Mouse (Mus musculus): ENCODE measurements around the gene Cdyl2.

- no peak for TF ChIP-seq CTCF (IDR thresholded peaks at IDR 0.05; ENCODE audit: borderline replicate concordance, insufficient read depth, low read depth, low read length)
- no peak for TF ChIP-seq POLR2A (IDR thresholded peaks at IDR 0.05; ENCODE audit: borderline replicate concordance, insufficient read depth, low read length)
These were observed 126.6 kb downstream of the Cdyl2 start for GRCm38 (mm10) chr8:116606171-116606570.

All from cerebellum, adult 2 months (tissue).